Mouse (Mus musculus): Measurements from ENCODE around the gene Gm5935. TPM values are rescaled to one million over a fixed set of nuclear protein-coding genes. Genes with fewer than 3 reads are reported as not detected.
"Not testable (repeated sequence)": the region's sequence is repeated elsewhere in the genome, so short reads cannot be mapped to it uniquely, and the experiment has no call there.

Gene Gm5935
- not detected in 2 replicates for polyA plus RNA-seq (2015; fragmentation: Nextera tagmentation; extraction: Ambion mirVana)

GRCm38 (mm10) chrX:24775064-24775463, at the start of gene Gm5935:
Gm5935 (minus strand) TSS chrX:24775164.
- not testable (repeated sequence) for H3K36me3 ChIP-seq (ENCODE audit: control insufficient read depth, insufficient read depth); H3K27me3 ChIP-seq (replicated peaks; ENCODE audit: control insufficient read depth, insufficient read depth, low read length); ATAC-seq; H3K27ac ChIP-seq (ENCODE audit: low read length); H3K4me1 ChIP-seq (replicated peaks; ENCODE audit: control insufficient read depth, insufficient read depth, low read length); H3K9ac ChIP-seq (replicated peaks; ENCODE audit: low read depth, low read length); H3K4me3 ChIP-seq (replicated peaks; ENCODE audit: low read length); H3K4me2 ChIP-seq (ENCODE audit: low read length); H3K9me3 ChIP-seq (ENCODE audit: control insufficient read depth, low read length)
- WGBS: 91% methylated on average over 5 of the region's 5 CpGs

Other genes starting within 250 kb of the Gm5935 start
- not detected in 2 replicates for gene Gm4297, start 200.3 kb downstream of the Gm5935 start, polyA plus RNA-seq (2015; fragmentation: Nextera tagmentation; extraction: Ambion mirVana)

Measured in forebrain, embryonic 16.5 days (tissue).